Mouse (Mus musculus): Measurements from ENCODE around the gene Luzp1. TPM values are rescaled to one million over a fixed set of nuclear protein-coding genes. Genes with fewer than 3 reads are reported as not detected.
A peak's percentile ranks its signal among the peaks of the same experiment; 100 is the strongest.

Luzp1 gene
- total RNA-seq, 2 experiments from 2014 or later: 4.1 to 6.2 TPM

- no peak for ATAC-seq (replicated peaks; ENCODE audit: poor library complexity, severe bottlenecking)
Measured at GRCm38 (mm10) chr4:136601476-136601875, 131.9 kb downstream of the Luzp1 start.

DNA sequence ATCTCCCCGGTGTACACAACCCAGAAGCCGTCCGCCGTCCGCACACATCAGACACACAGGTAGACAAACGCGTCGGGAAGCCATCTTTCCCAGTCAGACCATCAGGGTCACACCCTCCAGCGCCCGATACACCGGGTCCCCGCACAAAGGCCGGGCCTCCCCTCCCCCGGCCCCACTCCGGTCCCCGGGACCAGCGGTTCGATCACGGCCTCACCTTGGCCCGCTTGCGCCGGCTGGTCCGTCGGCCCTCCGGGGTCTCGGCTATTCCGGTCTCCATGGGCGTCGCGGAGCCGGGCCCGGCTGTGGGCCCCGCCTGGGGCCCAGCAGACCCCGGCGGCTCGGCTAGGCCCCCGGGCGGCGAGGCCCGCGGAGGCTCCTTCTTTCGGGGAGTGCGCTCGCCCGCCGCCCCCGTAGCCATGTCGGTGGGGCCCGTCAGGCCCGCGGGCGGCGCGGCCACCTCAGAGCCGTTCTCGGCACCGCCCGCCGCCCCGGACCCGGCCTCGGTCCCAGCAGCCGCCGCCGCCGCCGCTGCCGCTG, 132.5 kb downstream of the Luzp1 start:
- peak; percentile 26; the same call in 1 of the 2 replicates for ATAC-seq (replicated peaks; ENCODE audit: poor library complexity, severe bottlenecking)

DNA sequence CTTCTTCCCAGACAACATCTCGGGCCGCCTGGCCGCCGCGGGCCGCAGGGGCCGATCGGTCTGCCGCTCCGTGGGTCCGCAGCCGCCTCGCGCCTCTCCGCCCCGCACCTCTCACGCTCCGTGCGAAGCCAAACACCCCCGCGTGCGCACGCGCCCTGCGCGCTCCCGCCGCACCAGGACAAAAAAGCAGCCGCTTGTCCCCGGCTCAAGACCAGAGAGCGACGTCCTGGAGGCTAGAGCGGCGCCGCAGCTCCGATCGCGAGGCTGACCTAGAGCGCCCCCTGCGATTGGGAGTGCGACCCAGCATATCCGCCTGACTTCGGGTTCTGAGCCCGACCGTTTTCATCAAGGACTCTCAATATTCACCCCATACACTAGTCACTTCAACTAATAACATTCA, 133.0 kb downstream of the Luzp1 start, which contains the start of gene Kdm1a:
Gene Kdm1a (minus strand): TSS at position 156 of the 400 bp plus-strand sequence.
- peak; percentile 97 for ATAC-seq (replicated peaks; ENCODE audit: poor library complexity, severe bottlenecking)

Other genes with a start within 250 kb of the Luzp1 start
- not detected in 2 replicates for gene Tcea3, start 222.0 kb upstream of the Luzp1 start, total RNA-seq (2014; fragmentation: Nextera tagmentation)
- not detected in 2 replicates for gene Tcea3, start 222.0 kb upstream of the Luzp1 start, total RNA-seq (2017)
- gene Zfp46, start 185.1 kb upstream of the Luzp1 start, total RNA-seq (2014; fragmentation: Nextera tagmentation): 4.1 and 7.0 TPM in 2 replicates
- 11.6 and 16.0 TPM in 2 replicates for gene Zfp46, start 185.1 kb upstream of the Luzp1 start, total RNA-seq (2017)
- gene Hnrnpr, start 158.8 kb upstream of the Luzp1 start, total RNA-seq (2014; fragmentation: Nextera tagmentation): 128 and 164 TPM in 2 replicates
- 172 and 194 TPM in 2 replicates for gene Hnrnpr, start 158.8 kb upstream of the Luzp1 start, total RNA-seq (2017)
- not detected in 2 replicates for gene Htr1d, start 46.2 kb upstream of the Luzp1 start, total RNA-seq (2014; fragmentation: Nextera tagmentation)
- not detected in 2 replicates for gene Htr1d, start 46.2 kb upstream of the Luzp1 start, total RNA-seq (2017)
- gene 6030445D17Rik, start 7.5 kb upstream of the Luzp1 start, total RNA-seq (2014; fragmentation: Nextera tagmentation): not detected in 2 replicates
- not detected in 2 replicates for gene 6030445D17Rik, start 7.5 kb upstream of the Luzp1 start, total RNA-seq (2017)
- 57.8 and 60.8 TPM in 2 replicates for gene Kdm1a, start 133.0 kb downstream of the Luzp1 start, total RNA-seq (2014; fragmentation: Nextera tagmentation)
- gene Kdm1a, start 133.0 kb downstream of the Luzp1 start, total RNA-seq (2017): 53.4 and 59.4 TPM in 2 replicates
- not detected in 2 replicates for gene Tex46, start 140.7 kb downstream of the Luzp1 start, total RNA-seq (2014; fragmentation: Nextera tagmentation)
- gene Tex46, start 140.7 kb downstream of the Luzp1 start, total RNA-seq (2017): not detected in 2 replicates
- gene Lactbl1, start 152.9 kb downstream of the Luzp1 start, total RNA-seq (2014; fragmentation: Nextera tagmentation): 0.36 TPM in 1 of 2 replicates, not detected in the other
- gene Lactbl1, start 152.9 kb downstream of the Luzp1 start, total RNA-seq (2017): 0.09 TPM in 1 of 2 replicates, not detected in the other

Data from granulocyte monocyte progenitor cell, adult 5-6 weeks (primary cell).